8 mouse cellular contexts compared by ENCODE assay signal in the genomic region with DNA sequence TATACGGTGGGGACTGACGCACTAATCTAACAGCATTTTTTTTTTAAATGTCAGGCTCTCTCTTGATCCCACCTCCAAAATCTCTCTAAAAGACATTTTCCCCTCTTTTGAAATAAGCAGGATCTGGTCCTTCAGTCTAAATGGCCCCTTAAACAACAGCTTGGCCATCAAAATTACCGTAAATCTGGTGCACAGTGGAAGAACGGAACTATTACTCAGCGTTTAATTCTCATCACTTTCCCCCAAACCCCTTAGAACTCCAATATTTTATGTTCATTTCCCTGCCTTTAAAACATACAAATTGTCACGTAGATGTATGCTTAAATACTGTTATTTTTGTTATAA. TPM values are rescaled to one million over a fixed set of nuclear protein-coding genes. Genes with fewer than 3 reads are reported as not detected.
A peak's percentile ranks its signal among the peaks of the same experiment; 100 is the strongest.
DNase-seq lines count a peak whose midpoint lies in the region; ATAC-seq and TF ChIP-seq lines count a peak whose summit lies in the region.

No protein-coding gene starts in this region.

- peak; percentile 4 for DNase-seq in left cerebral cortex, adult 11 months (ENCODE audit: low spot score)
- no peak for DNase-seq in left cerebral cortex, postnatal 4 days
- no peak for DNase-seq in intestine, embryonic 14.5 days (ENCODE audit: low spot score)
- DNase-seq in cerebellum, adult 11 months: no peak
- no peak for DNase-seq in kidney, postnatal 4 days

- TF ChIP-seq POLR2A in myocyte (IDR thresholded peaks at IDR 0.05; ENCODE audit: insufficient read length, low read depth): no peak

- no peaks in the 10 kb centered on the region for H3K36me3 ChIP-seq in embryonic facial prominence, embryonic 13.5 days
- no peaks in the 10 kb centered on the region for H3K36me3 ChIP-seq in intestine, embryonic 14.5 days (ENCODE audit: control insufficient read depth, insufficient read depth, low read length)
- H3K36me3 ChIP-seq in myocyte (ENCODE audit: control insufficient read depth, insufficient read depth): no peaks in the 10 kb centered on the region

- ATAC-seq in embryonic facial prominence, embryonic 13.5 days (ENCODE audit: insufficient number of reproducible peaks, insufficient read depth, low FRiP score, low TSS enrichment, low read depth): no peak
- no peak; the same call in 1 of the 2 replicates for ATAC-seq in intestine, embryonic 14.5 days (replicated peaks; ENCODE audit: low FRiP score, low TSS enrichment, low read depth)
- no peak for ATAC-seq in inflammation-experienced regulatory T-cells, adult 6 months

- intact Hi-C loops in left cerebral cortex, postnatal 4 days (cut with DNase I): no loop called here

- peak overlapping the region; percentile 58 for H3K4me3 ChIP-seq in embryonic facial prominence, embryonic 13.5 days
- H3K4me3 ChIP-seq in intestine, embryonic 14.5 days (ENCODE audit: low read depth, low read length): peak overlapping the region; percentile 30
- peak overlapping the region; percentile 25 for H3K4me3 ChIP-seq in myocyte

- peaks cover 3% of the 10 kb centered on the region for H3K79me2 ChIP-seq in myocyte (ENCODE audit: control insufficient read depth, insufficient read depth)

- no peak overlapping the region for H3ac ChIP-seq in myocyte (ENCODE audit: control insufficient read depth, insufficient read length)

- 33% methylated on average over 6 of the region's 6 CpGs for WGBS in embryonic facial prominence, embryonic 13.5 days
- WGBS in intestine, embryonic 14.5 days: 25% methylated on average over 6 of the region's 6 CpGs

- peak overlapping the region; percentile 52 for H3K4me2 ChIP-seq in embryonic facial prominence, embryonic 13.5 days
- H3K4me2 ChIP-seq in intestine, embryonic 14.5 days (ENCODE audit: low read length): peak overlapping the region; percentile 49
- H3K4me2 ChIP-seq in myocyte (ENCODE audit: low read depth): peak overlapping the region; percentile 72

- no peak overlapping the region; the same call in 1 of the 2 replicates for H3K27ac ChIP-seq in embryonic facial prominence, embryonic 13.5 days
- H3K27ac ChIP-seq in intestine, embryonic 14.5 days (ENCODE audit: low read depth): no peak overlapping the region

- peaks cover 30% of the 10 kb centered on the region for H3K27me3 ChIP-seq in embryonic facial prominence, embryonic 13.5 days
- no peaks in the 10 kb centered on the region for H3K27me3 ChIP-seq in intestine, embryonic 14.5 days (replicated peaks; ENCODE audit: control insufficient read depth, insufficient read depth, low read length)
- H3K27me3 ChIP-seq in myocyte (ENCODE audit: control insufficient read depth, insufficient read depth, insufficient read length): no peaks in the 10 kb centered on the region

- H3K4me1 ChIP-seq in embryonic facial prominence, embryonic 13.5 days: 0 out of 2 replicates have a peak, but pooled peaks cover 3% of the 10 kb centered on the region
- H3K4me1 ChIP-seq in intestine, embryonic 14.5 days (replicated peaks; ENCODE audit: control insufficient read depth, insufficient read depth, low read length): no peaks in the 10 kb centered on the region

- H3K9ac ChIP-seq in embryonic facial prominence, embryonic 13.5 days: no peak overlapping the region
- no peak overlapping the region for H3K9ac ChIP-seq in intestine, embryonic 14.5 days (ENCODE audit: low read length)

- H3K9me3 ChIP-seq in embryonic facial prominence, embryonic 13.5 days: no peaks in the 10 kb centered on the region
- no peaks in the 10 kb centered on the region for H3K9me3 ChIP-seq in intestine, embryonic 14.5 days (ENCODE audit: control insufficient read depth, low read length)

TF ChIP-seq in myocyte, 11 proteins besides CTCF, POLR2A, EP300 and RAD21:
- TF ChIP-seq MYOG (IDR thresholded peaks at IDR 0.05; ENCODE audit: control insufficient read depth in 1 of 3, insufficient read depth in 1 of 3, insufficient read length in 2 of 3, low read depth in 2 of 3) (no peak), POLR2AphosphoS2 (IDR thresholded peaks at IDR 0.05; ENCODE audit: insufficient read length, low read depth) (no peak), CEBPB (IDR thresholded peaks at IDR 0.05; ENCODE audit: insufficient read depth, poor library complexity, severe bottlenecking) (no peak), SRF (IDR thresholded peaks at IDR 0.05; ENCODE audit: control insufficient read depth, insufficient read length, low read depth) (no peak), MAX (IDR thresholded peaks at IDR 0.05; ENCODE audit: low read depth) (no peak), MYOD1 (IDR thresholded peaks at IDR 0.05; ENCODE audit: control insufficient read depth in 1 of 3, insufficient read length in 2 of 3, low read depth in 2 of 3) (no peak), TCF3 (IDR thresholded peaks at IDR 0.05; ENCODE audit: insufficient read length, low read depth) (no peak), E2F4 (IDR thresholded peaks at IDR 0.05; ENCODE audit: insufficient read depth) (no peak), REST (IDR thresholded peaks at IDR 0.05; ENCODE audit: insufficient read depth, insufficient read length) (no peak), USF1 (IDR thresholded peaks at IDR 0.05; ENCODE audit: low read depth) (no peak), TCF12 (IDR thresholded peaks at IDR 0.05; ENCODE audit: insufficient read depth, poor library complexity, severe bottlenecking) (no peak)
TF ChIP-seq in myocyte: peak in this region for 0.

RNA-seq across cellular contexts. Expression of a gene that starts 0.4 kb away (rescaled TPM):
- total RNA-seq in left cerebral cortex, postnatal 4 days (2021): 1 to 10 TPM; 7.4 to 8.4 TPM
- polyA plus RNA-seq in embryonic facial prominence, embryonic 13.5 days (2015; fragmentation: Nextera tagmentation; extraction: Ambion mirVana): 6.8 TPM in 2 replicates
- polyA plus RNA-seq in intestine, embryonic 14.5 days (2014; fragmentation: Nextera tagmentation; extraction: Ambion mirVana): 4.2 and 5.5 TPM in 2 replicates
- 0.26 TPM for polyA plus RNA-seq in myocyte (2012; fragmentation: generic; extraction: Trizol)
- 10 to 100 TPM in 2 of 3 experiments, 1 to 10 TPM in 1; 5.3 to 10.9 (median 10.2) TPM for polyA plus RNA-seq in inflammation-experienced regulatory T-cells, adult 6 months (2017; shearing (Covaris generic))

RNA-seq across cellular contexts. Expression of a gene that starts 44.9 kb away (rescaled TPM):
- under 1 TPM; 0.14 to 0.20 TPM for total RNA-seq in left cerebral cortex, postnatal 4 days (2021)
- 0.90 and 1.0 TPM in 2 replicates for polyA plus RNA-seq in embryonic facial prominence, embryonic 13.5 days (2015; fragmentation: Nextera tagmentation; extraction: Ambion mirVana)
- polyA plus RNA-seq in intestine, embryonic 14.5 days (2014; fragmentation: Nextera tagmentation; extraction: Ambion mirVana): 0.31 and 0.54 TPM in 2 replicates
- not detected for polyA plus RNA-seq in myocyte (2012; fragmentation: generic; extraction: Trizol)
- under 1 TPM; 0.24 to 0.55 (median 0.49) TPM for polyA plus RNA-seq in inflammation-experienced regulatory T-cells, adult 6 months (2017; shearing (Covaris generic))
